Mouse (Mus musculus): ENCODE results near the gene Pcdh9.

DNA sequence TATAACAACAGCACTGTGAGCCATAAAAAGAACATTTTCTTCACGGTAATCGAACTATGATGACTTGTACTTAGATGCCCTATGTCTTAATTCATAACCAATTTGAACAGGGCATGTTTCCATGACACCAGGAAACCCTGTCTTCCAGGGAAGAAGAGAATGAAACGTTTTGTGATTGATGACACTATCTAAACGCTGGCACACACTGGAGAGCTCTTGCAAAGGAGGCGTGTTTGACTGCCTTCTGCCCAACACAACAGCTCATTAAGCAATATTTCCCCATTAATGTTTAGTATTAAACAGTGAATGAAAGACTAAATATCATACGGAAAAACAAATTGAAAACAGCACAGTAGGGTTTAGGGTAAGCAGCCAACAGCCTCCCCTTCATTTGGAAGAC lies 656.9 kb downstream of the Pcdh9 start:
- TF ChIP-seq POLR2A (IDR thresholded peaks at IDR 0.05; ENCODE audit: insufficient read depth, low read depth, low read length) (no peak), CTCF (IDR thresholded peaks at IDR 0.05) (no peak)

Data from heart, adult 2 months (tissue).